In the genomic region with DNA sequence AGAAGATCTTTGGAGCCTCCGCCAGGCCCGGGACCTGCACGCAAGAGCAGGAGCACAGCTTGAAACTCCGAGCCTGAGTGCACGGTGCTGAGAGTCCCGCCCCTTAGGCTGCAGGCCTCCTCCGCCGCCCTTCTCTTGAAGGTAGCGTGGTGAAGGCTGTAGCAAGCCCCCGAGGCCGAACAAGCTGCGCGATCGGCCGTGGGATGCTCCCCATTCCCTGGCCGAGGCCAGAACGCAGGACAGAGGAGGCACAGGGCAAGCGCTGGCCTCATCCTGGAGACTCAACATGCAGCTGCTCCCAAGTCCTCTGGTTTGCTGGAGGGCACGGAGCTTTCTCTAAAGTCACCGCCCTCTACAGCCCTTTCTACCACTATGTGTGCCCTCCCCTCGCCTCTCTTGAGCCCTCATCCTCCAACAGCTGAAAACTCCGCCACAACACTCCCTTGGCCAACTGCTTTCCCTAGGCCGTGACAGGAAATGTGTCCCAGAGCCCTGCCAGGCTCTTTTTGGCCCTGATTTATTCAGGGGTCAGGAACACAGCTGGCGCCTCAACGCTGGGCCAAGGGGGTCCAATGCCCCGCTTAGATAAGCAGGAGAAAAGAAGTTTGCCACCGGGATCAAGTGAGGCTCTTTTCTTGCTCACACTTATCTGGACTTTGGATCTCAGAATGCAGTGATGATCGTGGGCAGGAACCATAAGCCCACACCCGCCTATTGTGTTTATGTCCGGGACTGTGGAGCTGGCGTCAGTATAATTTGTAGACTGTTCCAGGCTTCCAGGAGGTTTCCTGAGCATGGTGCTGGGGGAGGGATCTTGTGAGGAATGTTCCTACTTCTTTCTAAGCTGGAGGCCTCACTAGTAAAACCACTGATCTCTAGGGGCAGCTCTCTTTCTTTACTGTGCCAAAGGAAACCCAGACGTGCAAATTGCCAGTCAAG, we compare ENCODE assay signal across 8 mouse cellular contexts. TPM values are rescaled to one million over a fixed set of nuclear protein-coding genes. Genes with fewer than 3 reads are reported as not detected.
A peak's percentile ranks its signal among the peaks of the same experiment; 100 is the strongest.
DNase-seq lines count a peak whose midpoint lies in the region; ATAC-seq and TF ChIP-seq lines count a peak whose summit lies in the region.

Clec14a (minus strand) TSS at position 728 of the 939 bp plus-strand sequence.

- TF ChIP-seq EP300 in ES-Bruce4 (IDR thresholded peaks at IDR 0.05; ENCODE audit: insufficient read depth, low read depth, low read length), result no peak

- intact Hi-C loops in heart, postnatal 25 days (cut with DNase I), result loop anchor here (5.0 kb wide), 1 partner anchor 53 kb away; no protein-coding TSS in a partner anchor

- peak; percentile 91 for ATAC-seq in forebrain, embryonic 13.5 days
- peak; percentile 50 for ATAC-seq in megakaryocyte progenitor cell, adult 5-6 weeks (replicated peaks; ENCODE audit: poor library complexity)
- ATAC-seq in stomach, embryonic 15.5 days (ENCODE audit: insufficient read depth, low FRiP score, low read depth), result peak; percentile 80

- peak within 1 kb of the TSS; percentile 48 for H3K4me3 ChIP-seq in ES-Bruce4 (ENCODE audit: low read depth, low read length)
- peak within 1 kb of the TSS; percentile 37 for H3K4me3 ChIP-seq in forebrain, embryonic 13.5 days
- H3K4me3 ChIP-seq in stomach, embryonic 15.5 days (replicated peaks), result peak within 1 kb of the TSS; percentile 37

- no peak within 1 kb of the TSS for H3K9ac ChIP-seq in ES-Bruce4 (ENCODE audit: low read depth, poor library complexity, severe bottlenecking)
- peak within 1 kb of the TSS; percentile 55 for H3K9ac ChIP-seq in forebrain, embryonic 13.5 days
- H3K9ac ChIP-seq in stomach, embryonic 15.5 days, result peak within 1 kb of the TSS; percentile 17; the same call in 1 of the 2 replicates

- H3K36me3 ChIP-seq in ES-Bruce4 (ENCODE audit: control insufficient read depth, insufficient read depth, low read length, poor library complexity, severe bottlenecking), result no peaks in the 10 kb centered on the region
- H3K36me3 ChIP-seq in forebrain, embryonic 13.5 days (ENCODE audit: poor library complexity, severe bottlenecking), result no peaks in the 10 kb centered on the region
- H3K36me3 ChIP-seq in stomach, embryonic 15.5 days, result no peaks in the 10 kb centered on the region

- DNase-seq in adrenal gland, adult 18-20 months (ENCODE audit: low spot score in 2 of 2), result peak; percentile 5 to 30
- peak; percentile 62 for DNase-seq in heart, postnatal 25 days (ENCODE audit: low spot score)
- DNase-seq in kidney, postnatal 36 days, result peak; percentile 65 to 82
- DNase-seq in MN1 (ENCODE audit: low spot score), result no peak

- H3K27ac ChIP-seq in ES-Bruce4 (ENCODE audit: insufficient read depth, low read length), result no peak within 1 kb of the TSS
- no peak within 1 kb of the TSS for H3K27ac ChIP-seq in forebrain, embryonic 13.5 days
- H3K27ac ChIP-seq in stomach, embryonic 15.5 days, result peak within 1 kb of the TSS; percentile 58

- no peaks in the 10 kb centered on the region for H3K9me3 ChIP-seq in ES-Bruce4 (replicated peaks; ENCODE audit: control insufficient read depth, insufficient read depth, low read length, poor library complexity, severe bottlenecking)
- H3K9me3 ChIP-seq in forebrain, embryonic 13.5 days (replicated peaks), result no peaks in the 10 kb centered on the region
- no peaks in the 10 kb centered on the region for H3K9me3 ChIP-seq in stomach, embryonic 15.5 days

- 11% methylated on average over 32 of the region's 32 CpGs for WGBS in forebrain, embryonic 13.5 days
- 8% methylated on average over 32 of the region's 32 CpGs for WGBS in stomach, embryonic 15.5 days

- no peaks in the 10 kb centered on the region for H3K27me3 ChIP-seq in ES-Bruce4 (ENCODE audit: control insufficient read depth, insufficient read depth, low read length, poor library complexity, severe bottlenecking)
- peaks cover 10% of the 10 kb centered on the region for H3K27me3 ChIP-seq in forebrain, embryonic 13.5 days
- no peaks in the 10 kb centered on the region for H3K27me3 ChIP-seq in stomach, embryonic 15.5 days (replicated peaks)

- no peak for TF ChIP-seq POLR2A in ES-Bruce4 (IDR thresholded peaks at IDR 0.05; ENCODE audit: insufficient read depth, low read length)

- TF ChIP-seq CTCF in ES-Bruce4 (IDR thresholded peaks at IDR 0.05; ENCODE audit: low read depth, low read length), result no peak

- peak within 1 kb of the TSS; percentile 68 for H3K4me2 ChIP-seq in forebrain, embryonic 13.5 days
- H3K4me2 ChIP-seq in stomach, embryonic 15.5 days, result peak within 1 kb of the TSS; percentile 78

- H3K4me1 ChIP-seq in ES-Bruce4 (ENCODE audit: control insufficient read depth, insufficient read depth, low read length), result no peaks in the 10 kb centered on the region
- H3K4me1 ChIP-seq in forebrain, embryonic 13.5 days, result peaks cover 16% of the 10 kb centered on the region
- peaks cover 11% of the 10 kb centered on the region for H3K4me1 ChIP-seq in stomach, embryonic 15.5 days

RNA-seq across cellular contexts. Expression of gene Clec14a, which starts in this region (rescaled TPM):
- not detected in 2 replicates for polyA plus RNA-seq in ES-Bruce4 (2011; ENCODE audit: insufficient read depth, insufficient read length, low read depth, missing spikeins)
- total RNA-seq in adrenal gland, adult 18-20 months (2021), result 1 to 10 TPM; 5.5 to 8.2 TPM
- 4.3 and 4.4 TPM in 2 replicates for polyA plus RNA-seq in forebrain, embryonic 13.5 days (2015; fragmentation: Nextera tagmentation; extraction: Ambion mirVana)
- 10 to 100 TPM; 15.2 to 20.2 TPM for total RNA-seq in heart, postnatal 25 days (2021)
- total RNA-seq in megakaryocyte progenitor cell, adult 5-6 weeks (2015), result not detected in 2 replicates
- total RNA-seq in megakaryocyte progenitor cell, adult 5-6 weeks (2017), result not detected in 2 replicates
- polyA plus RNA-seq in stomach, embryonic 15.5 days (2015; fragmentation: Nextera tagmentation; extraction: Ambion mirVana), result 9.9 and 10.2 TPM in 2 replicates

Comparison
In these comparisons a context has a peak if more than half of its experiments do, and no peak if none do; other contexts are left out.
1. RNA of gene Clec14a (total RNA-seq): 15.2 to 20.2 TPM in heart, postnatal 25 days and 5.5 to 8.2 TPM in adrenal gland, adult 18-20 months; not detected in megakaryocyte progenitor cell, adult 5-6 weeks; every median in the first group is over 4 times any median in the second.
2. Peak in ATAC-seq in megakaryocyte progenitor cell, adult 5-6 weeks; RNA of the gene not detected or under 1 TPM.
3. Peak in every context shown above with its lines, with median percentiles within 50 percentile points of each other: H3K4me3 ChIP-seq and ATAC-seq.